Mouse (Mus musculus) 416B (cell line): ENCODE results near the gene Slc24a3.

Experiments
- DNase-seq: peaks from one replicate; pipeline ENCODE4 v3.0.0; 2011; ENCODE audit warnings: low read depth

Gene Slc24a3

DNA sequence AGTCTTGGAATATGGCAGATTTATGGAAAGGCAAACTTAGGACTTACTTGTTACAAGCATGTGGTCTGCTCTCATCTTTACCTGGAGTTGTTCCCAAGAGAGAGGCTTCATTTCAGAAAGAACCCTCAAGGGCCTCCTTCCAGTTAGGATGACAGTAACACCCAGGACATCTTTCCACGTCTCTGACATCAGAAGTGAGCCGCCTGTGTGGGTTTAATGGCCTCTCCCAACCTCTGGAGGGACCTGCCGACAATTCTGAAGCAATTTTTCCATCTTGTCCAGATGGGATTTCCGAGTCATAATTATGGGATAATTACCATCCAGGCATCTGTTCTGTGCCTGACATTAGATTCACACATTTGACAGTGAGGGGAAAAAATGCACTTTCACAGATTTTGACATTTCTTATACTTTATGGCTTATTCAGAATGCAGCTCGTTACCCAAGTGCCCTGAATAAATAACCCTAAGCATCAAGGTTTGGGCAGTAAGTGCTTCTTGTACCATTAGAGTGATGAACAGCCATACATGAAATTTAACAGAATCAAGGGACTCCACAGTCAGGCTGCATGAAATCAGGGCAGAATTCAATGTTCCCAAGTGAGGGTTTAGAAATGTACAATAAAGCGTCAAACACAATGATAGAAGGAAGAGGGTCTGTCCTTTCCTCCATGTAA lies 463.7 kb downstream of the Slc24a3 start:
- DNase-seq, result no peak

- no peak for DNase-seq
Measured at GRCm38 (mm10) chr2:145631799-145632174, 464.2 kb downstream of the Slc24a3 start.

GRCm38 (mm10) chr2:145633811-145634210 lies 466.3 kb downstream of the Slc24a3 start:
- no peak for DNase-seq

GRCm38 (mm10) chr2:145640255-145640984 lies 472.9 kb downstream of the Slc24a3 start:
- DNase-seq, result no peak

GRCm38 (mm10) chr2:145655373-145655960 lies 487.9 kb downstream of the Slc24a3 start:
- no peak for DNase-seq

DNA sequence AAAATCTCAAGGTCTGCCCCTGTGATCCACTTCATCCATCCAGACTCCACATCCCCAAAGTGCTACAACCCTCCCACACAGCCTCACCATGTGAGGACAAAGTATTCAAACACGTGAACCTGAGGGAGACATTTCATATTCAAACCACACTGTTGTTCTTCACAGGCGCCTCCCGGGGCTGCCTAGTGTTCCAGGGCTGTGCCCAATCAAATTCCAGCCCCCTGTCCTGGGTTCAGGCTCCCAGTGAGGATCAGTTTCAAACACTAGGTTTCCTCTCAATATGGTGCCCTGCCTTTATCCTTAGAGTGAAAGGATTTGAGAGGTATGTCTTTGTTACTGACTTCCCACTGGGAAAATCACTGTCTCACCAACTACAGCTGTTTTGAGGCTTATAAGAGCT lies 488.6 kb downstream of the Slc24a3 start:
- DNase-seq, result no peak

GRCm38 (mm10) chr2:145656716-145657115 lies 489.2 kb downstream of the Slc24a3 start:
- no peak for DNase-seq

- no peak for DNase-seq
Measured at GRCm38 (mm10) chr2:145661242-145661641, 493.7 kb downstream of the Slc24a3 start.

DNA sequence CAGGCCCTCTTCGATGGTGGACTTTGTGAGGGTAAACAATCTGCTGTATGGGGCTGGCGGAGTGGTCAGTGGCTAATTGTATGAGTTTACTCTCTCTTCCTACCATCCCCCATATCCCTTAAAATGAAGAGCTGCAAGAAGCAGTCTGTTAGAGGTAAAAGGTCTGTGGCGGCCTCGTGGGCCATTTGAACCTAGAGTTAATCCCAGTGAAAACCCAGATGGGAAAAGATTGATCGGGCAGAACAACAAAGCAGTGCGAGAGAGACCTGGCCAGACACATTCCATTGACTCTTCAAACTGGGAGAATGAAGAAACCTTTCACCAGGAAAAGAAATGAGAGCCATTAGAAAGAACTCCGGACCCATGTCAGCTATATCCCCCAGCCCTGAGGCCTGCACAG lies 496.3 kb downstream of the Slc24a3 start:
- no peak for DNase-seq

DNA sequence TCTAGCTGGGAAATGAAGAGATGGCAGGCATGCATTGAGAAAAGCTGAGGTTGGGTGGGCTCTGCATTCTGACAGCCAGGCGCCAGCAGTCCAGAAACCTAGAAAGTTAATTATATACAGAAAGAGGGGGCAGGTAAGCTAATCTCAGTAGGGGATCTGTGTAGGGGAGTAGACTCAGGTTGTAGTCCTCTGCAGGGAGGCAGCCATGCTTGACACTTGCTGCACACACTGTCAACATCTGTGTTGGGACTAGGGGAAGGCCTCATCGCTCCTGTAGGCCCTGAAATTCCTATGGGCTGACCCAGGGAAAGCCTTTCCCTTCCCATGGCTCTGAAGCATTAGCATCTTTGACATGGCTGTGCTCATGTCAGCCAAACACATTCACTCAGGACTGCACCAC lies 496.8 kb downstream of the Slc24a3 start:
- no peak for DNase-seq

DNA sequence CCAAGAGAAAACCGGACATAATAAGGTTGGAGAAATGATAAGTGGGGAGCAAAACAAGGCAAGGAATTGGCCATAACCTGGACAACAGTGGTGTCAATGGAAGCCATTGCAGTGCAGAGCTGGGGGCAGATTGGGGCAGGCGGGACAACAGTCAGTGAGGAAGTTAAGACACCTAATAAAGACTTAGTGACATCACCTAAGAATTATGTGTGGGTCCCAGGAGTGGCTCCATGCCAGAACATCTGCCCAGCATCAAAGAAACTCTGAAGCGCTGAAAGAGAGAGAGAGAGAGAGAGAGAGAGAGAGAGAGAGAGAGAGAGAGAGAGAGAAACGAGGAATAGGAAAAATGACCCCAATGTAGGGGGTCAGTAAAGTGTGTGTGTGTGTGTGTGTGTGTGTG lies 500.6 kb downstream of the Slc24a3 start:
- DNase-seq, result no peak

DNA sequence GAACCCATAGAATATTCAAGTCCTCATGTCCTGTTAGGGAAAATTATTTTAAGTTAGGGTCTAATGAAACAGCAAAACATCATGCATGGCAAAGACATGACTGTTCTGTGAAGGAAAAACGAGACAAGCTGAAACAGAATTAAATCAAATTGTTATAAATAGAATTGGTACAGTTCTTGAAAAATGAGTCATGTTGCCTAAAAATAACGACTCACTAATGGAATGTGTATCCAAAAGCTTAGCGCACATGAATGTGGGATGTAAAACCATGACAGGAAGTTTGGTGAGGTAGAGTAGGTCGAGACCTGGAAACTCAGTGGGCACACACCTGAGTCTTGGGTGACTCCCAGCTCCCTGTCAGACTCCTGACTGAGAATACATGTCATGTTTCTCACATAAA lies 502.6 kb downstream of the Slc24a3 start:
- DNase-seq, result no peak

DNA sequence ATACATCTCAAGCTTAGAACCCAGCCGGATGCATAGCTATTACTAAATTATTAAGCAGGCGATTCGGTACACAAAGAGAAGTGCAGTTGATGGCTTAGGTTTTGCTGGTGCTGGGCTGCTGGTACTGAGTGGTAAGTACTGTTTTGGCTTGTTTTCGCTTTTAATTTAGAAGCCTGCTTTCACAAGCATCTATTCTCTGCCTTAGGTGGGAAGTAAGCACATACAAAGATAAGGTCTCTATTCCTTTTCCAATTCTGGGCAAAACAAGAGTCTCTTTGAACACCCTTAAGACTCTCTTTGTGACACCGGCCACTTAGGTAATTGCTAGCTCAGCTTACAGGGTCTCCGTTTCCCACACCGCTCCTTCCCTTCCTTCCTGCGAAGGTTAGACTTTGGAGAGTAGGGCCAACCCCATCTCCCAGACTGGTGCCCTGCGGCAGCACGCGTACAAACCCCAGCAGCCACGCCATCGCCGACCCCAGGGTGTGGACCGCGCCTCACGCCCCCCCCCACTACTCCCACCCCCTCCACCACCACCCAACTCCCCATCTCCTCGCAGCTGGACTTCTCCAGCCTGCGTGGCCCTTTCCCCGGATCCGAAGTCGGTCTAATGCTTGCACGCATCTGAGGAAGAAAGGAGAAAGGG lies 507.1 kb downstream of the Slc24a3 start:
- no peak for DNase-seq

GRCm38 (mm10) chr2:145675142-145675755 lies 507.7 kb downstream of the Slc24a3 start, which contains the start of gene Rin2:
TSS of gene Rin2 (plus strand) at chr2:145675215.
- no peak for DNase-seq

DNA sequence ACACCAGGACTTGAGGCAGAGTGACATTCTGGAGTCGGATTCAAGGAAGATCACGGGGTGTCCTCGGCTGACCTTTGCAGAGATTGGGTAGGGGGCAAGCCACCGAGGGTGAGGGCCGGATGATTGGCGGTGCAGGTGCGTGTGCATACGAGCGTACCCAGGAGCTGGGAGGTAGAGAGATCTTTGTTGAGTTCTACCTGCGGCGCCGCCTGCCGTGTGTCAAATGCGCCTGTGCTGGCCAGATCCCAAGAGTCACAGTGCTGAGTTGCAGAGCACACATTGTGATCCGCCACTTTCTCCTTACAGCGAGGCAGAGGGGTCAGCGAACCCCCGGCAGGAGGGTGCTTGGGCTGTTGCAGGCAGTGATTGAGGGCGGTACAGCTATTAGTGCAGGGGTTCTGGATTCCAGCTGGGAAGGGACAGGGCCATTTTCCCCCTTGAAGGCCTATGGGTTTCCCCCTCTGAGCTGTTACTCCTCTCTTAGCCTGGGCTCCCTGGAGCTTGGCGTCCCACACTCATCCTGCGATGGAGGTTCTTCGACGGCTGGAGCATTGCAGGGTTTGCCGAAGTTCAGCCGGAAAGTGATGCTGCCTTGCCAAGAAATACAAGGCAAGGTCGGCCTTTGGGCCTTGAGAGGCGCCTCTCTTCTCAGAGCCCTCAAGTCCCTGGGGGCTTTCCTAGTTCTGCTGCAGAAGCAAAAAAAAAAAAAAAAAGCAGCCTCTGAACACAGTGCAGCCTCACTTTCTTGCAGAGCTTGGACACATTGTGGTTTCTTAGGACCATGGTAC lies 508.4 kb downstream of the Slc24a3 start:
- DNase-seq, result no peak

DNA sequence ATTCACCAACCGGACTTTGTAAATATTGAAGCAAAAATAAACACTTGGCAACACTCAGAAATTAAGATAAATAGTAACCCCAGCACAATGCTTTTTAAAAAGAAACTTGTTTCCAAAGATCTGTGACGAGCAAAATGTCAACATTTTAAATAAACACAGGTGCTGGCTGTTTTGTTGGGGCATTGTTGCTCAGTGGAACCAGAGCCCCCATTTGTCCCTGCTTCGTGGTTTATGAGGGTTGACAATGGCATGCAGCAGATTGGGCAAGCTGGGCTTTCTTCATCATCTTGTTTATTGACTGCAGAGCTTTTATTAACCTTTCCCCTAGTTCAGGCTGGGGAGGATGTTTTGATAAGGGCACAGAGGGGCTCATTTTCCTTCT lies 509.0 kb downstream of the Slc24a3 start:
- no peak for DNase-seq

- DNase-seq, result no peak
Measured at GRCm38 (mm10) chr2:145676936-145677335, 509.4 kb downstream of the Slc24a3 start.

- no peak for DNase-seq
Measured at GRCm38 (mm10) chr2:145680141-145680540, 512.6 kb downstream of the Slc24a3 start.

- DNase-seq, result no peak
Measured at GRCm38 (mm10) chr2:145680762-145681161, 513.2 kb downstream of the Slc24a3 start.

DNA sequence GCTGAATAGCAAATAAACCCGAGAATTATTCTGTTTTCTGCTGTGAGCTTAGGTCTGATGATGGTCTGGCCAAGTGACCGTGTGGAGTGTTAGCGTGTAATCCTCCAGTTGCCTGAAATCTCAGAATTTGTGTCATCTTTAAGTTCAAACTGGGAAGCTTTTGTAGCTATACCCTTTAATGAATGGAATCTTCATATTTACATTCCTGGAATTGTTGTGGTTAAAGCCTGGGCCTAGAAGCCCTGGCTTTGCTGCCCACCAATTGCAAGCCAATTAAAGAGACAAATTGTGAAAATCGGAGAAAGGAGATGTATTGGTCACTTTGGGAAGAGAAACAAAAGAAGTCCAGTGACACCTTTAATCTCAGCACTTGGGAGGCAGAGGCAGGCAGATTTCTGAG lies 514.1 kb downstream of the Slc24a3 start:
- no peak for DNase-seq

DNA sequence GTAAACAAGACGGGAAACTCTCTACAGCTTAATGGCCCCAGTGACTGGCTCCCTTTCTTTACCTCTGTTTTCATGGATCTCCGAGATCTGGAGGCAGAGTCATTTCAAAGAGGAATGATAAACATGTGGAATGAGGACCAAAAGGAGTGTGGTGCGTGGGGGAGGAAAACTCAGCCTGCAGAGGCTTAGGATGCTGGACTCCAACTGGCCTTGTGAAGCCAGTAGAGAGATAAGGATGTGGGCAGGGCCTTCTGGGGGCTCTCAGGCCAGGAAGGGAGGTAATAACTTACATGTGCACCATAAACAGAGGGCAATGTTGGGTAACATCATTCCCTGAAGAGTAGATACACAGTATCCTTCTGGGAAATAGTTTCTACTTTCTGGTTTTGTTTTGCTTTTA lies 515.4 kb downstream of the Slc24a3 start:
- DNase-seq, result no peak

DNA sequence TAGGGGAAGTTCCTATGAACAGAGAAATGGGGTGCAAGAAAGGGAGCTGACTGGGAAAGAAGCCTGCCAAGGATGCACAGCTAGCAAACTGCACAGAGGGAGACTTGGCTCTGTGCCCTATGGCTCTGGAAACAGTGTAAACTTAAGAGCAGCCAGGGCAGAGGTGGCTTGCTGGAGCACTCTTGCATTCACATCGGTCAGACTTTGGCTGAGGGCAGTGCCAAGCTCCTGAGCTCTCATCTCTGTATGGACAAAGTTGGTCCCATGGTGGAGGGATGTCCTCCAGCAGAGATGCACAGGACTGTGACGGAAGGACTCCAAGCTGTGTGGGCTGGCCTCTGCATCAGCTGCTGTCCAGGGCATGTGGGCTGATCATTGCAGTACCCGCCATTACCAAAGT lies 516.0 kb downstream of the Slc24a3 start:
- no peak for DNase-seq
